Mouse (Mus musculus): Measurements from ENCODE around the gene Atp13a1.

The Atp13a1 gene

DNA sequence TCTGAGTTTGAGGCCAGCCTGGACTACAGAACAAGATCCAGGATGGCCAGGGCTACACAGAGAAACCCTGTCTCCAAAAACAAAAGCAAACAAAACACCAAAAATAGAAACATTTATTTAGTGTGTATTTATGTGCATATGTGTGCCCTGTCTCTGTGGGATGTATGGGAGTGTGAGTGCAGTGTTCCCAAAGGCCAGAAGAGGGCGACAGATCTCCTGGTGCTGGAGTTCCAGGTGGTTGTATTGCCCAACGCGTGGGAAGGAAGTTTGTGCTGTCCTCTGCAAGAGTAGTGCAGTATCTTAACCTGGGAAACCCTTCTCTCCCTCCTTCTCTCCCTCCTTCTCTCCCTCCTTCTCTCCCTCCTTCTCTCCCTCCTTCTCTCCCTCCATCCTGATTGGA, 58.9 kb downstream of the Atp13a1 start:
- no peak for DNase-seq (ENCODE audit: low spot score in 2 of 2)

DNA sequence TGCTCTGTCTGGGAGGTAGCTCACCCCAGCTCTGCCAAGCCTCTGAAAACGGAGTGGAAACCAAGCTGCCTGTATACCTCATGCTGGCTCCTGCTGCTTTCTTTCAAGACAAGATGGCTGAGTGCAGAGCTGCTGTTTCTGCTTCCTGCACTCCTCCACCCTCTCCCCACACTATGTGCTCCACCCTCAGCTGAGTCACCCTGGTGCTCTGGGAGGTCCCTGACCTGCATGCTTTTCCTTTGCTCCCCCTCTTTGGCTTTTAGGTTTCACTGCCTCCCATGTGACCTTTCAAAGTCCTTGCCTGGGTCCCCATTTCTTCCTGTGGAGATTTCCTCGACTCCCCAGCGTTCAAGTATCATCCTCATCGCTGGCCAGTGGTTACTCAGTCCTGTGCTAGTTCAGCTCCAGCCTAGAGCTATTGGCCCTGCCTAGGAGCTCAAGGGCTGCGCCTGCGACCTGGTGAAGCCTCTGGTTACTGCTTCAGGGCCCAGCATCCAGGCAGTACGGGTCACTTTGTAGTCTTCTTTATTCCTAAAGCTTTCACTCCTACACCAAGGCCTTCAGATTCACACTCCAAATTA, 60.1 kb downstream of the Atp13a1 start:
- DNase-seq (ENCODE audit: low spot score in 2 of 2) = no peak

DNA sequence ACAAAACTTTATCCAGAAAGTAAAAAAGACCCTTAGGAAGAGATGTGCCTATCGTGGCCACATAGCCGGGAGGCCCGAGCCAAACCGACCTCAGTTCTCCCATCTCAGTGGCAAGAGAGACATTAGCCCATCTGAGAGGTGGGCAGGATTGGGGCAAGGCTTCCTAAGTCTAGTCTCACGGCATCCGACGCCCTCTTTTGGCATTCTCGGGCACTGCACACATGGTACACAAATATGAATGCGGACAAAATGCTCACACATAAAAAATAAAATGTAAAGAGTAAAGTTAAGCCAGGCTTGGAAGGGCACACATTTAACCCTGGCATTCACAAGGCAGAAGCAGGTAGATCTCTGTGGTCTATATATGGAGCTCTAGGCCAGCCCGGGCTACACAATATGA, 62.9 kb downstream of the Atp13a1 start:
- no peak for DNase-seq (ENCODE audit: low spot score in 2 of 2)

Data from right cerebral cortex, adult 2 months (tissue).